Mouse (Mus musculus) ES-CJ7 (cell line): ENCODE data around the gene Abca2.

Source experiments
- DNase-seq: peaks from one replicate; pipeline ENCODE4 v3.0.0; 2011; ENCODE audit warnings: low read depth, low spot score

Abca2 gene

DNA sequence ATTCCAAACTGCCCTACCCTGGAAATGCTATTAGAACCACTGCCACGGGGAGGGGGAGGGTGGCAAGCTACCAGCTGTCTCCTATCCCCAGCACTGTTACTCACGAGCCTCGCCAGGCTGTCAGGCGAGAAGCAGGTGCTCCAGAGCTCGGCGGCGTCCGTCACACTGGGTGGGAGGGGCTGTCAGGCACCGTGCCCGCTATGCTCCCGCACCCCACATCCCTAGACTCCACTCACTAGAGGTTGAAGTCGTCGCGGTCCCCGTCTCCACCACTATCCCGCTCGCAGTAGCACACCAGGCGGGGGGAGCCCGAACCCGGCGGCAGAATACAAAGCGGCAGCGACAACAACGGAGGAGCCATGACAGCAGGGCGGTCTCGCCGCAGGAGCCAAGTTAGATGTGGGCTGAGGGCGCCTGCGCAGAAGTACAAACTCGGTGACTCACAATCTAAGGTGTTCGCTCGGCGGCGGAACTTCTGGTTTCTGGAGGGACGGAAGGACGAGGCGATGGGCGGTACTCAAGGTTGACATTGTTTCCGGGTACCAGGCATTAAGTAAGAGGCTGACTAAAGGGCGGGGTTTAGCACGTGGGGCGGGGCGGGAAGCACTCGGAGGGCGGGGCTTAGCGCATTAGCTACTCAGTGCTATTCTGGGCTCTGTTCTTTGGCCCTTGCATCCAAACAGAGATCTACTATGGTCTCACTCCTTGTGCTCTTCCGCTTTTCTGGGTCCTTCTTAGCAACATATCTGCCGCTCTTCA, 32.2 kb downstream of the Abca2 start, which contains the start of gene Paxx:
Gene Paxx (minus strand): TSS at position 544 of the 759 bp plus-strand sequence.
- peak; percentile 99 for DNase-seq

GRCm38 (mm10) chr2:25461407-25461806, 32.9 kb downstream of the Abca2 start:
- DNase-seq = no peak

DNA sequence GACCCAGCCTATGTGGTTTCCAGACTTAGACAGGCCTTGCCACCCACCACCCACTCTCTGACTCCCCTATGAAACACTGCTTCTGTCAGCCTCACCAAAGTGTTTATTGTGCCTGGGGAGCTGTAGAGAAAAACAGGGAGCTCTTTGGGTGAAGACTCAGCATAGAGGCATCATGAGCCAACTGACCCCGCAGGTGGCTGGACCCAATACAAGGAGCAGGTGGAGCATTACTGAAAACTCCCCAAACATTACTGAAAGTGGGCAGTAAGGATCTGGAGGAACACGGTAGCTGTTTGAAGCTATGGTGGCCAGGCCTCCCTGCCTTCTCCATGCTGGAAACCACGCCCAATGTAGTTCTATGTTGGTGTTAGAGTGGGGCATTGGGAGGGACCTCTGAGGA, 35.1 kb downstream of the Abca2 start:
- no peak for DNase-seq

GRCm38 (mm10) chr2:25465256-25465655, 36.8 kb downstream of the Abca2 start:
- no peak for DNase-seq

DNA sequence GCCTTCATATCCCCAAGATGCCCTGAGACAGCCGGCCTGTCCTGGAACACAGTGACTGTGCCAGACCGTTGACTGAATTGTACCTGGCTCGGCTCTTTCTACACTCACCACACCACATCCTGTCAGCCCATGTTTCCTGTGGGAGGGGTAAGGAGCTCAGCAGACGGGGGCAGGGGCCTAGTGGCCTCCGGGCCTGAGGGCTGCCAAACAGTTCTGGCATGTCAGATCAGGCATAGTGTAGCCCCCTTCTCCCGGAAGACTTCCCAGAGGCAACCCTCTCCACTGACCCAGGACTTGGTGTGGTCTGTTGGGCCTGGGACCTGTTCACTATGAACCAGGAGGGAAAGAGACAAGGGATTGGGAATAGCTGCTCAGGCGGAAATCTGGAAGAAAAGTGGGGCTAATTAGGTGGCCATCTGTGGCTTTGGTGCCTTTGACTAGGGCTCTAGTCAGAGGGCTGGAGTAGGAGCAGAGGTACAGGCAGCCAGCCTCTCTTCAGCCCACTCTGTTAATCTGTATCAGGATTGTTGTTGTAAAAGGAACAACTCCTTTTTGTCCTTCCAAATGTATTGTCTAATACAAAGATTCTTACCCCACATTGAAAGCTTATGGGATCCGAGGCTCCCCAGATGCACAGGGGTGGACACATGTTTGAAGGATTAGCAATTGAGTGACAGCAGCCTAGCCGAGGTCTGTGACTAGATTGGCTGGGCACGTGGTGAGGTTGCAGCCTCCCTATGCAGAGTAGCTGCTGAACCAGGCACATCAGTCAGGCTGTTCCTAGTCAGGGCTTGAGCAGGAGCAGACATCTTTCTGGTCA, 37.5 kb downstream of the Abca2 start:
- DNase-seq = no peak

GRCm38 (mm10) chr2:25467606-25468303, 39.3 kb downstream of the Abca2 start:
- no peak for DNase-seq

GRCm38 (mm10) chr2:25468962-25469915, 40.7 kb downstream of the Abca2 start:
- DNase-seq = no peak

DNA sequence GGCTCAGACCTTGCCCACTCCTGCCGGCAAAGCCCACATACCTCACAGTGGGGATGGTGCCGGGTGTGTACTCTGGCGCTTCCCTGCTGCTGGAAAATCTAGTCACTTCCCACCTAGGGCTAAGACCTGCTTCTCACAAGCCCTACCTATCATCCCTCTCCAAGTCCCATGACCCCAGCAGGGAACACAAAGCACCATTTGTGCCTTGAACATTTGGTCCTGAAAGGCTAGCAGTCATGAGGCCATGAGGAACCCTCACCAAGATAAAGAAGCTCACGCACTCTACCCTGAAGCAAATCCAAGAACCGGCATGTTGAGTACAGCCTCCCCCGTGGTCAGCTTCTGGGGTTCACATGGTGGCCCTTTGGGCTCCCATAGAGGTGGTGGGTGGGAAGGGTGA, 41.5 kb downstream of the Abca2 start, which contains the start of gene Ptgds:
Gene Ptgds (minus strand): TSS at position 78 of the 400 bp plus-strand sequence.
- no peak for DNase-seq

GRCm38 (mm10) chr2:25472550-25472949, 44.0 kb downstream of the Abca2 start:
- DNase-seq = no peak

- no peak for DNase-seq
Measured at GRCm38 (mm10) chr2:25477541-25477940, 49.0 kb downstream of the Abca2 start.

- DNase-seq = no peak
Measured at GRCm38 (mm10) chr2:25477967-25478675, 49.6 kb downstream of the Abca2 start.

DNA sequence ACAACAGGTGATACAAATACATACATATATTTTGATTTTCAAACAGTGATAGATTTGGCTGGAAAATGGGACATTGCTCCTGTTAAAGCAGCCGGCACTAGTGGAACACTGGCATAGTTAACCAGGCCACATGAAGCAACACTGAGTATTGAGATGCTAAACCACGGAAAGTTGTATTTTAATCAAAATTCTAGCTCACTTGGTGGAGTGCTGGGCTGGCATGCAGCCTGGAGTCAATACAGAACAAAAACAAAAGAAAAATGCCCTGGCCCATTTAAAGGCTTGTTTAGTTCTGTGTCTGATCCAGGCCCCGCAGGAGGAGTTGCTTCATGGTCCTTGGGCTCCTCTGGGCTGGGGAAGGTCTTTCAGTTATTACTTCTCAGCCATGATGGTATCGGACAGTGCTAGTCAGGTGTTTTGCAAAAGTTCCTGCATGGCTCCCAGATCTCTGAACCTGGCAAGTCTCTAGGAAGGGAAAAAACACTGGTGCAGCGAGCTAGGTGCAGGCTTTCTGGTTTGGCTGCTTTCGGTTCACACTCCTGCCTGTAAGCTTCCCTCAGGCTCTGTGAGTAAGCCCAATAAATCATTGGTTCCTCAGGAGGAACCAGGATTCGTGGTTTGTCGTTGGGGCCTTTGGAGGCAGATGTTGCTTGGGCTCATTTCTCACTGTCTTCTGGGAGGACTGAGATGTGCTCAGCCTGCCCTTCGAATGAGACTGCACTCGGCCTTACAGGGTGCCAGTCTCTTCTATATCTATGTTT, 51.2 kb downstream of the Abca2 start:
- DNase-seq = no peak

DNA sequence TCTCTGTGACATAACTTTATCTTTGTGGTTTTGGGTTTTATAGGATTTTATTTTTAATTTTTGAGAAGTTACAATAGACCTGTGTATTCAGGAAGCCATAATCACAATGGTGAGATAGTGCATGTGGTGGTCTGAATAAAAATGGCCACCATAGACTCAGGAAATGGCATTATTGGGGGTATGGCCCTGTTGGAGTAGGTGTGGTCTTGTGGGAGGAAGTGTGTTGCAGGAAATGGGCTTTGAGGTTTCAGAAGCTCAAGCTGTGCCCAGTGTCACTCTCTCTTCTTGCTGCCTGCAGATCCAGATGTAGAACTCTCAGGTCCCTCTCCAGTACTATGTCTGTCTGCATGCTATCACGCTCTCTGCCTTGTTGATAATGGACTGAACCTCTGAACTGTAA, 52.0 kb downstream of the Abca2 start:
- no peak for DNase-seq

GRCm38 (mm10) chr2:25482969-25483368, 54.5 kb downstream of the Abca2 start:
- DNase-seq = peak; percentile 62

DNA sequence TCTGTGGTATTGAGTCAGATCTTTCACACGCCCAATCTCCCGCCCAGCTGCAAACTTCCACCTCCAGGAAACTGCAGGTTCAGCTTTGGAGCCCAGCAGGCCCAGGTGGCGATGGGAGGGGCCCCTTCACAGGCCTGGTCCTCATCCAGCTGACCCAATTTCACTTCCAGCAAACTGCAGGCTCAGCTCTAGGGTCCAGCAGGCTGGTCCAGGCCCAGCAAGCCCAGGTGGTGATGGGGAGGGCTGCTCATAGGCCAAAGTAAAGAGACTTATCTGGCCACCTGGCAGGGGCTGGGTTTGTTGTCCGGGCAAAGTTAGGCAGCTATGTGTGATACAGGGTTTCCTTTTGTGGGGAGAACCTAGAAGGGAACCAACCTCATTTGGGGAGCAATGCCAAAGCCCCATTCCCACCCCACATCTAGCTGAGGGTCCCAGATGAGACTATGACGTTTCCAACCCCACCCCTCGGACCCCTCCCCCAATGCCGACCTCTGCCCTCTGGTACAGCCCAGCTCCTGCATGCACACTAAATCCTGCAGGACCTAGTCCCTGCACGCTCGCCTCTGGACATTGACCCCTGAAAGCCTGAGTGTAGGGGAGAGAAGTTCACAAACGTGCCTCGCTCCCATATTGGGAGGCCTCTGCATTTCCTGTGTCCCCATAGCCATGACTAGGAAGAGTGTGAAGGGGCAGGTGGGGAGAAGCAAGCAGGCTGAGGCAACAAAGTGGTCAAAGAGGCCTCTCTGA, 56.6 kb downstream of the Abca2 start:
- DNase-seq = no peak

GRCm38 (mm10) chr2:25487965-25488670, 59.6 kb downstream of the Abca2 start:
- no peak for DNase-seq

- no peak for DNase-seq
Measured at GRCm38 (mm10) chr2:25488671-25489068, 60.2 kb downstream of the Abca2 start.

DNA sequence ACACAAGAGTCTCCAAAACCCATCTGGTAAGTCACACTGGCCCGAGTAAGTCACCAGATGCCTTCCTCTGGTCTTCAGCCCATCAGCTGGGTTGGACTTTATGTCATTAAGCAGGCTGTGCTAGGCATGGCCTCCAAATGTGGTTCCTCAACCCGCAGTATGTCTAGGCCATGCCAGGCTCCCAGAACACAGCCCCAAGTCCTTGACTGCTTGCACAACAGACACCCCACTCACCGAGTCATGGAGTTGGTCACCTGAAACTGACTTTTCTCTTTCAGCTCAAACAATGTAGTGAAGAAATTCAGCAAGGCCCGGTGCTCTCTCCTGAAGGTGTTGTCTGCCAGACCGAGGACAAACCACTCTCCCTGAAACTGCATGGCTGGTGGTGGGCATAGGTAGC, 64.5 kb downstream of the Abca2 start:
- no peak for DNase-seq
